Mouse (Mus musculus) brain, embryonic 14.5 days (tissue): ENCODE data around the gene Nsun2.

Experiments
- CTCF ChIP-seq: fragments of 200-500 bp; IDR thresholded peaks from 2 replicates; pipeline ENCODE4 v1.5.1; 2012; ENCODE audit warnings: inconsistent platforms, mild to moderate bottlenecking, moderate library complexity, borderline replicate concordance; ENCODE audit not compliant: insufficient read depth, insufficient read length; ENCODE audit errors: extremely low read depth
- POLR2A ChIP-seq: fragments of 200-500 bp; IDR thresholded peaks from 2 replicates; pipeline ENCODE4 v1.6.1; 2012; ENCODE audit warnings: mild to moderate bottlenecking, inconsistent platforms, borderline replicate concordance; ENCODE audit not compliant: poor library complexity, insufficient read depth, insufficient read length, severe bottlenecking; ENCODE audit errors: extremely low read depth

DNA sequence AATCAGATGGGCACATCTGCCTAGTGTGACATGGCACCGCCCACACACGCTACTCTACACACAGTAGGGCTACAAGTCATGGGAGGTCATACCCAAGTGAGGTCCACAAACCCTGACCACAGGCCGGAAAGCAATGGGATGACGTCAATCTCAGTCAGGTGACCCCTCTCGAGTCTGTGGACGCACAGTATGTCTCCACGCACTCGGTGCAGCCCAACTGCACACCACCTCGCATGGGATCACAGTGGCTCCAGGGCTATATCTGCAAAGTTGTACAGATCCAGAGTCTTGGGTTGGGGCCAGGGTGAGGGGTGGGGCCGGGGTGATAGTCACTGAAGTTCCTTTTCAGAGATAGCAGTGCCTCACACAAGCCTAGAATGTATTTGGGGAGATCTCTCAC is 139.0 kb downstream of the Nsun2 start:
- no peak for TF ChIP-seq POLR2A
- TF ChIP-seq CTCF = no peak
